Mouse (Mus musculus) B cell, adult (primary cell): Measurements from ENCODE around the gene Aff4. TPM values are rescaled to one million over a fixed set of nuclear protein-coding genes. Genes with fewer than 3 reads are reported as not detected.

Experiments used
- total RNA-seq: library from RNA; stranded (reverse); gene quantifications from 4 replicates; pipeline ENCODE4 v1.2.4, GENCODE M21; 2023; ENCODE audit not compliant: inconsistent age

Aff4 gene
- total RNA-seq: 278 to 365 TPM (median 344 TPM) in 4 replicates

GRCm38 (mm10) chr11:53350291-53351223, at the start of gene Aff4:
Gene Aff4 (plus strand): TSS chr11:53350833.

GRCm38 (mm10) chr11:53324512-53324968, 26.1 kb upstream of the Aff4 start, which contains the start of gene Zcchc10:
Gene Zcchc10 (plus strand): TSS chr11:53324679.

GRCm38 (mm10) chr11:53423036-53423435, 72.4 kb downstream of the Aff4 start, which contains the start of gene Leap2:
Gene Leap2 (minus strand): TSS chr11:53423170.

GRCm38 (mm10) chr11:53430670-53431346, 80.2 kb downstream of the Aff4 start, which contains the start of the genes Uqcrq and Gdf9:
Gene Uqcrq (minus strand): TSS chr11:53430831.
Gene Gdf9 (plus strand): TSS chr11:53431023.

GRCm38 (mm10) chr11:53456474-53457371, 106.1 kb downstream of the Aff4 start, which contains the start of the genes Gm10447 and Shroom1:
Gene Gm10447 (minus strand): TSS chr11:53457110.
Gene Shroom1 (plus strand): TSS chr11:53457205.

GRCm38 (mm10) chr11:53469968-53470695, 119.5 kb downstream of the Aff4 start, which contains the start of gene Gm9837:
Gene Gm9837 (minus strand): TSS chr11:53470479.

Other genes starting within 250 kb of the Aff4 start
- gene Hspa4, start 50.4 kb upstream of the Aff4 start, total RNA-seq: 107 to 132 TPM (median 116 TPM) in 4 replicates
- 15.6 to 20.7 TPM (median 16.7 TPM) in 4 replicates for gene Zcchc10, start 26.2 kb upstream of the Aff4 start, total RNA-seq
- gene Leap2, start 72.3 kb downstream of the Aff4 start, total RNA-seq: not detected in 4 replicates
- 138 to 153 TPM (median 150 TPM) in 4 replicates for gene Uqcrq, start 80.0 kb downstream of the Aff4 start, total RNA-seq
- 0.39 to 0.94 TPM (median 0.77 TPM) in 4 replicates for gene Gdf9, start 80.2 kb downstream of the Aff4 start, total RNA-seq
- gene Gm10447, start 106.3 kb downstream of the Aff4 start, total RNA-seq: not detected in 4 replicates
- not detected in 4 replicates for gene Shroom1, start 106.4 kb downstream of the Aff4 start, total RNA-seq
- gene Gm9837, start 119.6 kb downstream of the Aff4 start, total RNA-seq: not detected in 4 replicates
- not detected in 4 replicates for gene Gm9945, start 129.3 kb downstream of the Aff4 start, total RNA-seq
- not detected in 4 replicates for gene Sowaha, start 129.4 kb downstream of the Aff4 start, total RNA-seq
- 0.22 to 0.54 TPM in 2 of 4 replicates, not detected in the others for gene Sept8, start 168.4 kb downstream of the Aff4 start, total RNA-seq
- gene Kif3a, start 216.5 kb downstream of the Aff4 start, total RNA-seq: 3.0 to 8.7 TPM (median 6.1 TPM) in 4 replicates